Mouse (Mus musculus) induced T-regulatory cell, adult 2 months (primary cell): ENCODE measurements around the gene Rptor.

Experiments used
- DNase-seq: peaks from one replicate; pipeline ENCODE4 v3.0.0-alpha.2; 2012; ENCODE audit warnings: low read depth

Rptor gene

DNA sequence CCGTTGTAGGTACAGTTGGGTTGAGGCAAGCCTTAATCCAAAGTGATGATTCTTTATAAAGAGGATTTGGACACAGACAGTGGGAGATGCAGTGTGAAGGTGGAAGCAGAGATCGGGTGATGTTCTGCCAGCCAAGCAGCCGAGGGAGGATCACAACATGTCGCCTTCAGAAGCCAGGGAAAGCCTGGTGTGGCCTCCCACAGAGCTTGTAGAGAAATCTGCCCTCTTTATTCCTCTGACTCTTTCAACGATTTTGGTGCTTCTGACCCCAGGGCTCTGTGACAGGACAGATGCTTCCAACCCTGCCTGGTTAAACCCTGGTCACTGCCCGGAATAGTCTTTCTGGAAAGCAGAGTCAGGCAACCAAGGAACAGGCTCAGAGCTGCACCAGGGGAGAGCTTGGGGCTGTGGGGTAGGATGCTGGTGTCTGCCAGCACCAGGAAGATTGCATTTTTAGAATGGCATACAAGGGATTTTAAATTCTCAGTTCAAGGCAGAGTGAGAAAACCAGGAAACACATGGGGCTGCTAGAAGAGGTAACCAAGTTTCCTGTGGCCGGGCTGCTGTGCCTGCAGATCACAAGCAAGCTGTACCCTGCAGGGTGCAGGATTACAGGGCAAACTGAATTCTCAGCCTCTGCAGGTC lies 304.4 kb downstream of the Rptor start:
- no peak for DNase-seq

DNA sequence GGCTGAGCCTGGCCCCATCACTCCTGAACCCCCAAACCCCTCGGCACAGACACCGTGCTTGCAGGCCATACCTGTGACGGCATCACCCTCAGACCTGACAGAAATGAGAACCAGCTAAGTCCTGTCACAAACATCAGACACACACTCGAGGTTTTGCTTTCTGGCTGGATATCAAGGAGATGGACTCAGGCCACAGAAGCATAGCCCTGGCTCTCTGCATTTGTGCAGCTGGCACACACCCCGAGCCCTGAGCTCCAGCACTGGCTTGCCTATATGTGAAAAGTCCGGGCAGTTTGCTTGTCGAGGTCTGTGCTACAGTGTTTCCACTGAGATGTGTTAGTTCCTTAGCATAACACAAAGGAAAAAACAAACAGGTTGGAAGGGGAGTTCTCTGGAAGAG lies 305.0 kb downstream of the Rptor start:
- no peak for DNase-seq

DNA sequence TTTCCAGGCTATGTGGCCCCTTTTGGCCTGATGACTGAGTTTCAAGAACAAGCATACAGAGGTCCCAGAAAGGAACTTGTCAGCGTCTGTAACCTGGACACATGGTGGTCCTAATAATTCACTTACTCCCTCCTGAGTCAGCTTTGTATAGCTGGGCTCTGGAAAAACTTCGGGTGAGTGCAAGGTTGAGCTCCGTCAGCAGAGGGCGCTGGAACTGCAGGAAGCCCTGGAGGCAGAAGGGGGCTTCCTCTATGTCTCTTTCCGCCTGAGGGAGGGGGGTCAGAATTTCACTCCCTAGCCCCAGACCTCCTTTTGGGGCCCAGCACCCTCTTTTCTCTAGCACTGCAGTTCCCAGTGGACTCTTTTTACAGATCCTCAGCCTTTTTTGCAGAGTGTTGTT lies 306.7 kb downstream of the Rptor start:
- DNase-seq: peak; percentile 81

DNA sequence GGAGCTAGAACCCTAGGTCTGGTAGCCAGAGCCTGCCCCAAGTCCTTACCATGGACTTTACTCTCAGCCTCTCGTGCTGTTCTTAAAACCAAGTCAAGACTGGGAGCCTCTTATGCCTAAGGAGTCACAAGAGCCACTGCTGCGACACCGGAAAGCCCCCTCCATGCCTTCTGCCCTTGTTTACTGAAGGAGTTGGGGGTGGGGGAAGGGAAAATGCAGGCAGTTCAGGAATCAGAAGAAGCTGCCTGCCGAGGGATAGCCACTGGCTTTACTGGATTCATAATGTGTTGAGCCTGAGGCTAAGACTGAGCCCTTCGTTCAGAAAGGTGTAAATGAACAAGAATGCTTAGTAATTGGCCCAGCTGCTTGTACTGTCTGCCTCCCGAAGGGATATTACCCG lies 310.1 kb downstream of the Rptor start:
- DNase-seq: peak; percentile 45

DNA sequence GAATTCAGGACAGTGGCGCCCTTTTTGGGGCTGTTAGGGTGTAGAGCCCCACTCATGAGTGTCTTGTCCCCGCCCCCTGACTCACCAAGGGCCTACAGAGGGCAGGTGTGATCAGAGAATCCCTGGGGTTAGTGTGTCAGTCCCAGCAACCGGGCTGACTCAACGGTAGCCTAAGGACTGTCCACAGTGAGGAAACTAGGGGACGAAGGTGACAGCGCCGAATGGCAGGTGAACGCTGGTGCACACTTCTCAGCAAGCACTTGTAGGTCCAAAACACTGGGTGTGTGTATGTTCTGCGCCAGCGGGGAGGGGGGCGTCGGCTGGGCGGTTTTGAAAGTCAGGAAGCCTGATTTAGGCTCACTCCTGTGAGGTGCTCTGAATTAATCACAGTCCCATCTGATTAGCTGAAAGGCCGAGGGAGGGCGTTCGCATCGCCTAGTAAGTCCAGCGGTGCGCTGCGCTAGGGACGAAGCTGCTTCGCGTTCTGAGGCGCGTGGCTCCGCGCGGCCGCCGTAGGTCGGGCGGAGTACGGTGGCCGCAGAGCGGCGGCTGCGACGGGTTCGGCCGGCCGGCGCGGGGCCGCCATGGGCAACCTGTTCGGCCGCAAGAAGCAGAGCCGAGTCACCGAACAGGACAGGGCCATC lies 310.7 kb downstream of the Rptor start, which contains the start of gene Chmp6:
TSS of gene Chmp6 (plus strand) at position 151 of the 644 bp plus-strand sequence.
- peak; percentile 84 for DNase-seq

DNA sequence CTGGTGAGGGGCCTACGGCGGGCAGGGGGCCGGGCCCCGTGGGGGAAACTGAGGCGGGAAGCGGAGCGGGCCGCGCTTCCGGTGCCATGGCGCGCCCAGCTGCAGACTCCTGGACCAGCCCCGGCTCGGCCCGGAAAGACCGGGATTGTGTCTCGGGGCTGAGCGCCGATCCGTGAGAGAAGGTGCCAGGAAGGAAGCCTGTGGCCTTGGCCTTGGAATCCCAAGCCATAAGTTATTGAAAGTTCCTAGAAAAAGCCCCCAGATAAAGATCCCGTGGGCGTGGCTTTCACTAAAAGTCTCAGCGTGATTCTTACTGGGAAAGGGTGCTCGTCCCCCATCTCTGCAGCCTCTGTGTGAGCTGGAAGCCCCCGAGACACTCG lies 311.2 kb downstream of the Rptor start:
- no peak for DNase-seq

DNA sequence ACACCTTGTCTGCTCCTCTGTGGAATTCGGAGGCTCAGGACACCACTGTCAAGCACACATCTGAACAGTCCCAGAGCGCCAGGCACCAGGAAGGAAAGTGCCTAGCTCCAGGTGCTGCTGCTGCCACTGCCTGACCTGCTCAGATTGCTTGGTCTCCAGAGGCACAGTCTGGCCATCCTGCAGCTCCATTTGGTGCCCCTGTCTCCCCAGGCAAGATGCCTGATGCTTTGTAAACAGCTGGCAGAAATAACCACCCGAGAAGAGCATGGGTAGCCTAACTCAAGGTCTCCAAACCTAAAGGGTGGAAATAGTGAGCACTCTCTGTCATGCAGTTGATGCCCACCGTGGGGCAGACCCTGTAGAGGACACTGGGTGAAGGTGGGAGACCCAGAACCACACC lies 311.7 kb downstream of the Rptor start:
- no peak for DNase-seq

DNA sequence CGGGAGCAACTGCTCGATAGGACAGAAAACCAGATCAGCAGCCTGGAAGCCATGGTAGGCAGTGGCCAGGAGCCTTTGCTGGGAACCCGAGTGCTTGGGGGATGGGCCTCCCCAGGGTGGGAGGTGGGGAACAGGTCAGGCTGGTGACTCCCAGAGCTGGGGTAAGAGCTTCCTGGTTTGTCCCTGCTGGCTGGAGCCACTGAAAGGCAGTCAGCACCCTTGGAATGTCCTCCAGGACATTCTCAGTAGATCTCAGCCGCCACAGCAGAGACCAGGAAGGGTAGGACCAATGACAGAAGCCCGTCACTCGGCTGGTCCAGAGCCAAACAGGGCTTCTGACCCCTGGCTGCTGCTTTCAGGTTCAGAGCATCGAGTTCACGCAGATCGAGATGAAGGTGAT lies 313.0 kb downstream of the Rptor start:
- no peak for DNase-seq

DNA sequence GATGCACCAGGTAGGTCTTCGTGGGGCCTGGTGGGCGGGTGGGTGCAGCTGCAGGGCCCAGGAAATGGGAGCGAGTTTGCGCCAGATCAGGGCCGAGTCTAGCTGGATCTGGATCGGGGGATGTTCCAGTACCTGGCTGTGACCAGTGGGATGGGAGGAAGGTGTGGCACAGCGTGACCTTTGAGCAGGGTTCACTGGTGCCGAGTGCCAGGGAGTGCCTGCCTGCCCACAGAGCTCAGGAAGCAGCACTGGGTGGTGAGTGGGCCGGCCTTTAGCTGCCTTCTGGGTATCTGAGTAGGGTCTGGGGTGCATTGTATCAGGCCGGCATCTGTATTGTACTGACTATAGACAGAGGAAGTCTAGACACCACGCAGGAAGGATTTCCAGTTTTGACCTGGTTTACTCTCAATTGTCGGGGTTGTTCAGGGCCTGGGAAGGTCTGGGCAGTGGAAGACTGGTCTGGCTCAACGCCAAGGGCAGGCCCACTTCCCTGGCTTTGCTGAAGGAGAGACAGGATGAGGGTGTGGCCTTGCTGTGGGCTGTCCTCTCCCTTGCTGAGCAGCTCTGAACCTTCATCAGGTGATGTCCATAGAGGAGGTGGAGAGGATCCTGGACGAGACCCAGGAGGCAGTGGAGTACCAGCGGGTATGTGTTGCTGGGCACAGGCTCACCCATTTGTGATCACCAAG lies 313.5 kb downstream of the Rptor start:
- no peak for DNase-seq

DNA sequence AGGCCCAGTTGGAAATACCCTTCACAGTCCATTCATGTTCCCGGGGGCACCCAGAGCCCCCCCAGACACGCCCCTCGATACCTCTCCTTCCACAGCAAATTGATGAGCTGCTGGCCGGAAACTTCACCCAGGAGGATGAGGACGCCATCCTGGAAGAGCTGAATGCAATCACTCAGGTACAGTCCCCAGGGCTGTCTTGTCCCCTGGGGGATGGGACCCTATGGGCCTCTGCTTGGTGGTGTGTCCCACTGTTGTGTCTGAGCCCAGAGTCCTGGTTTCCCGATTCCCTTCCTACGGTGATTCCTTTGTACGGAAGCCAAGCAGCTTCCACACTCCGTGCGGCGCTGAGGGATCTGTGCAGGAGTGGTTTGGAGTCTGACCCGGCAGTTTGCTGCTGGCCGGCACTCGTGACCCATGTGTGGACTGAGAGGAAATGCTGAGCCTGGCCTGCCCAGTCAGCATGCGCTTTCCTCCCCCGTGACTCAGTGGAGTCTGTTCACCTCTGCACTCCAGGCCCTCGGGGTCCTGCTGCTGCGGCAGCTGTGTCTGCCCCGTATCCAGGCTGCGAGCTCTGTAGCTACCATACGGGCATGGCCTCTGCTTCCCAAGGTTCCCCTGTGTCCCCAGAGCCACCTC lies 314.2 kb downstream of the Rptor start:
- DNase-seq: no peak

DNA sequence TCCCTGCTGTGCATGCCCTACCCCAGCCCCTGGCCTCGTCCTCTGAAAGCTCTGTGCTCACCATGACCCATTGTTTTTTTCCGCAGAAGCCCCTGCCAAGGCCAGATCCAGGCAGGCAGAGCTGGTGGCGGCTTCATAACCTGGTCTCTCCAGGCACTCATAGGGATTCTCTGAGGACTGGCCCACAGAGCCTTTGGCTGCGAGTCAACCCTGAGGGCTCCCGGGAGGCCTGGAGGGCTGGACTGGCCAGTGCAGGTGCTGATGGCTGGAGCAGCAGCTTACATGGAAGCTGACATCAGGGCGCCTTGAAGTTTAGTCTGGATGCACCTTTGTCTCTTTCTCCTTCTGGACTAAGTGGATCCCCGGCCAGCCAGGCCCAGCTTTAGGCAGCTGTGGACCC lies 315.8 kb downstream of the Rptor start:
- DNase-seq: no peak

DNA sequence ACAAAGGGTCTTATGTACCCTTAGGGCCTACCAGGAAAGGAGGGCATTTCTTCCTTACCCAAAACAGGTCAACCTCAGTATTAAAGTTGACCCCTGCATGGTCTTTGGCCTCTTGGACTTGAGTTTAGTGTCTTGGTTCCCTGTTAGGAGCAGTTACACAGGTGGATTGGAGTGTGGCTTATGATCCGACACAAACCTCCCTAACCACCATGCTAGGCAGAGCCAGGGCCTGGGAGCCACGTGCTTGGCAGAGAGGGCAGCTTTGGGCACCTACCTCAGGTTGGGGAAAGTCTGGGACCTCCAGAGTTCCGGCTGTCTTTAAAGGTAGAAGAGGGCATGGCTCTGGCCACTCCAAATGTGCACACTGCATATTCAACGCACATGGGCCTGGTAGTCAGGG lies 316.7 kb downstream of the Rptor start:
- DNase-seq: no peak

DNA sequence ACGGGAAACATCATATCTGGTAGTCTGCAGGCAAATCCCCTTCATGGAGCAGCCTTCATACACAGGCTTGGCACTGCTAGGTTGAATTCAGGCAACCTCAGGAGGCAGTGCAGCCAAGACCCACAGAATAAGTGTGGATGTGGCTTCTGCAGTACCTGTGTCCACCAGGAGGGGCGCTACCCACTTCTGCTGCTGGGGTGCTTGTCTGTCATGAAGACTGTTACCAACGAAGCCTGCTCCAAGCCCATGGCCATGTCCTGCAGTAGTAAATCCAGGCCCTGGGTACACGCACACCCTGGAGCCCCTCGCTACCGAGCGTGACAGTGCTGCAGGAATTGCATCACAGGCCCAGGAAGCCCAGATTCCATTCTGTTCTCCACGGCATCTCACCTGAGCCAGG lies 317.2 kb downstream of the Rptor start:
- peak; percentile 80 for DNase-seq

DNA sequence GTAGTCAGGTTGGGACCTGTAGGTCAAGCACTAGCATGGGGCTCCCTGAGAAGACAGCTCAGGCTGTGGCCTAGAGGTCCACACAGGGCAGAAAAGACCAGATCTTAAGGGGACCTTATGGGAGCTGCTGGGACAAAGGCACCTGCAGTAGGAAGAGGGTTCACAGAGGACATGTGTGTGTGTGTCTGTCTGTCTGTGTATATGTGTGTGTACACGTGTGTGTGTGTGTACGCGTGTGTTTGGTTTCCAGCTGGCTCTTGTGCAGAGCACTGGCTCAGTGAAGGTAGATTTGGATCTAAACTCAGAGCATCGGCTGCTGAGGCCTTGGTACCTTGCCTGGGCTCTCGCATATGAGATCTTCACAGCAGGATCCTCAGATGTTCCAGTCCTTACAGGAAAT lies 318.0 kb downstream of the Rptor start:
- no peak for DNase-seq

DNA sequence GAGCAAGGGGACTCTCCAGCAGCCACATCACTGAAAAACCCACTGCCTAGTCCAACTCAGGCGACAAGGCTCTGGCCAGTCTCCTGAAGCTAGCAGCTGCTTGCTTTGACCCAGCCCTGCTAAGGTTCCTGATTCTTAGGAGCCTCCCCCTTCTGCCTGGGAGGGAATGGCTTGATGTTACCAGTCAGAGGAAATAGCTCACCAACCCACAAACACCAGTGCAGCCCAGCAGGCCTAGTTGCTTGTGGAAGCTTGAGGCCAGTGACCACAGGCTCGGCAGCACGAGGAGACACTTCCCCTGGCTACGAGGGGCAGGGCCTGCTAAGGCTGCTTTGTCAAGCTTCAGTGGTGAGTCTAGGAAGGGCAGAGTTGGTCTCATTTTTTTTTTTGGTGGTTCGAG lies 322.5 kb downstream of the Rptor start:
- no peak for DNase-seq

DNA sequence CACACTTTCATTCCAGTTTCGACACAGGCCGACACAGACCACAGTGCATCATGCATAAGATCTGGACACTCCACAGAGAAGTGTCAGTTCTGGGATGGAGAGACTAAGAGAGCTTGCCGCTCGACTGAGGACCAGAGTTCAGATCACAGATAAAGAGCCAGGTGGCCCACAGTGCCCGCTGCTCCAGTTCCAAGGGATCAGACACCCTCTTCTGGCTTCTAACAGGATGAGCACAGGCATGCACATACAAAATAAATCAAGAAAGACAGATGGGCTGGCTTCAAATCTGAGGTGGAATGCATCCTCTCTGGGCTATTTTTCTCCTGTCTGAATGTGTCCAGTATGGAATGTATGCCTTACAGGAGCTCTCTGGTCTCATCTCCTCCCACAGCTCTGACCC lies 324.1 kb downstream of the Rptor start:
- no peak for DNase-seq

DNA sequence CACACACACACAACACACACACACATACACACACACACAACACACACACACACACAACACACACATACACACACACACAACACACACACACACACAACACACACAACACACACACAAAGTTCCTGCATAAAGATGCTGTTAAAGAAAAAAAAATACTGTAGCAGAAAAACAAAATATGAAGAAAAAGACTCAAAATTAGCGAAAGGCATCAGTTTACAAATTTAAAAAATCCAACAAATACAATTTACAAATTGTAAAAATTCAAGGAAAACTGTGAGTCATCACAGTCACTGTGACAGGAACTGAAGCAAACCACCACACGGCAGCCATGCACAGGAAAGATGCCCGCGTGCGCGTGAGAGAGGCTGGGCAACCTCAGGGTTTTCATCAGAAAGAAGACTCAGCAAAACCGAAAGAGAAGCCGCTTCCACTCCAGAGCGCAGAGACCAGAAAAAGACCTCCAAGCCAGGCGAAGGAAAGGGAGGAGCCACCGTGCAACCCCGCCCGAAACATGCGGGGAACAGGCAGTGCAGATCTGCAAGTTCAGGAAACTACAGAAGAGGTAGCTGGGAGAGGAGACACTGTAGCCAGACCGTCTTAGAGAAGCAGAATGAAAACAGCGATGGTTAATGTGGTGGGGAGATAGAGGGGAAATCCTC lies 325.4 kb downstream of the Rptor start:
- DNase-seq: peak; percentile 93

DNA sequence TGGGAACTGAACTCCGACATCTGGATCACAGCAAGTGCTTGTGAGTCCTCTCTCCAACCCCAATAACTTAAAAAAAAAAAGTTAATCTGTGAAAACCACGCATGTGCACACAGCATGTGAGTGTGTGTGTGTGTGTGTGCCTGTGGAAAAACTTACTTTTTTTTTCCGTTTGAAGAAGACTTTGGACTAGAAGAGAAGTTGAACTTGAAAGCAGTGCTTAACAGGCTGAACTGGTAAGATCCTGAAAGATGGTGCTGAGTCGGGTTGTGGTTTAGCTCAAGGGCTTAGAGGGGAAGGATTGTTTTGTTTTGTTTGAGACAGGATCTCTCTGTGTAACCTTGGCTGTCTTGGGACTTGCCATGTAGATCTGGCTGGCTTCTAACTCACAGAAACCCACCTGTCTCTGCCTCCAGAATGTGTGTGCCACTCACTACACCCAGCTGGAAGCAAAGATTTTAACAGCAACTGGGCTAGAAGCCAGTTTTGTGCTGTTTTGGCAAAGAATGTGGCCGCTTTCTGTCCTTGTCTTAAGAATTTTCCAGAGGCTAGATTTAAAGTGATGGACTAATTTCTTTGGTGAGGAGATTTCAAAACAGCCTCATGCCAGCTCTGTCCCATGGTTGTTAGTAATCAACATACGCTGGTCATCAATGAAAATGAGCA lies 327.0 kb downstream of the Rptor start:
- DNase-seq: peak; percentile 73

DNA sequence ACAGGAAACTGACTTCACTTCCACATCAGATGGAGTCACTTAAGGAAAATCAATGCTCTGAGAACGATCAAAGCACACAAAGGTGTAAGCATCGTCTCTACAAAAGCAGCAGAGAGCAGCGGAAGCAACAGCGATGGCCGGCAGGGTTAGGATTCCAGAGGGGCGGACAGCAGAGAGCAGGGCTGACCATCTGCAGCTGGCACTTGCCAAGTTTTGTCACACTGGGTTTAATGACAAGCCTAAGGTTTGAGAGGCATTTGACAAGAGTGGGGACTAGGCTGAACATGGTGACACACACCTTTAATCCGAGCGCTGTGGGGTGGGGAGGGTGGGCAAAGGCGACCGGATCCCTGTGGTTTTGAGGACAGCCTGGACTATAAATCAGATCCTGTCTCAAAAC lies 329.1 kb downstream of the Rptor start:
- DNase-seq: no peak

DNA sequence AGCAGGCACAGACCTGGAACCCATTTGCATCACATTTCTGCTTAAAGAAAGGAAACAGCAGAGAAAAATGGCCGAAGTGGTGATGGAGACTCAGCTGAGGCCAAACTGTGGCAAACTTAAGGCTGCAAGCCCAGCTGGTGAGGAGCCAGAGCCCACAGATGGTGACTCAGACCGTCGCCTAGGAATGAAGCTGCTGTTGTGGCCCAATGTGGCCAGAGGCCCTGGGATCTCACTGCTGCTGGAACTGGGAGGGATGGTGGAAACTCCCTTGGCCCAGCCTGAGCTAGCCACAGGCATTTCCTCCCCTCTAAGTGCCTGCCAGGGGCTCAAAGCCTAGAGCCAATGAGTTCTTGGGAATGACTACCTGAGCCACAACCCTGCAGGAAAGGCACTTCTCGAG lies 330.4 kb downstream of the Rptor start:
- peak; percentile 63 for DNase-seq

DNA sequence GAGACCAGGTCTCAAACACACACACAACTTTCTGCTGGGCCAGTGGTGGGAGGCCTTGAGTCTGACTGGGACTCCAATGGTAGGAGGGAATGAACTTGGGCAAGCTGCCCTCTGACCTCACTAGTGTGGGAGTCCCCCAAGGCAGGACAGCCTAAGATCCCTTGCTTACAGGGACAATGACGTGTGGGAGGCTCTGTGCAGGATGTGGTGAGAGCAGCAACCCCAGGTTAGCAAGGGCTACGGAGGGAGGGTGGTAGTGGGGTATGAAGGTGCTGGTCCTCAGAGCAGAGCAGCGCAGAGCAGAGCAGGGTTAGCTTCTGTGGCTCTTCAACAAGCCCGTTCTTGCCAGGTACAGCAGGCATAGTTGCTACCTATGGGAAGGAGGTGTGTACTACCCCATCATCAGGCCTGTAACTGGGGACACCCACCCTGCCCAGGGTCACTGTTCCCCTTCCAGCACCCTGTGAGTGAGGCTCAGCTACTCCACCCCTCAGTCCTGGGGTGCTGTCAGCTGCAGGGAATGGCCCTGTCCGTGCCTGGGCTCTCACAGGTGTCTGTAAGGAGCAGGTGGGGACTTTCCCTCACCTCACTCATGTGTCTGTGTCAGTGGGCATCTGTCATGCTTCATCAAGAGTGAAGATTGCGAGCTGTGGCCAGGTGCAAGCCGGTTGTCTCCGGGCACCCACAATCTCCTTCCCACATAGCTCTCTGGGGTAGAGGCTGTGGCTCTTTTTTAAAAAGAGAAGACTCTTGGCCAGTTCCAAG lies 331.3 kb downstream of the Rptor start:
- peak; percentile 87 for DNase-seq
